Mouse (Mus musculus) heart, adult 2 months (tissue): ENCODE data around the gene Cntn5.

ENCODE experiments used
- CTCF ChIP-seq: fragments of 200-600 bp; IDR thresholded peaks from 2 replicates; pipeline ENCODE4 v1.8.1; 2022; ENCODE audit warnings: antibody characterized with exemption, mild to moderate bottlenecking, moderate library complexity
- EP300 ChIP-seq: fragments of 200-500 bp; IDR thresholded peaks from 2 replicates; pipeline ENCODE4 v1.6.1; 2011; ENCODE audit warnings: low read depth, low read length, control low read depth; ENCODE audit not compliant: insufficient read depth
- POLR2A ChIP-seq: fragments of 200-500 bp; IDR thresholded peaks from 2 replicates; pipeline ENCODE4 v1.6.1; 2011; ENCODE audit warnings: mild to moderate bottlenecking, low read depth, low read length, control low read depth; ENCODE audit not compliant: insufficient read depth

DNA sequence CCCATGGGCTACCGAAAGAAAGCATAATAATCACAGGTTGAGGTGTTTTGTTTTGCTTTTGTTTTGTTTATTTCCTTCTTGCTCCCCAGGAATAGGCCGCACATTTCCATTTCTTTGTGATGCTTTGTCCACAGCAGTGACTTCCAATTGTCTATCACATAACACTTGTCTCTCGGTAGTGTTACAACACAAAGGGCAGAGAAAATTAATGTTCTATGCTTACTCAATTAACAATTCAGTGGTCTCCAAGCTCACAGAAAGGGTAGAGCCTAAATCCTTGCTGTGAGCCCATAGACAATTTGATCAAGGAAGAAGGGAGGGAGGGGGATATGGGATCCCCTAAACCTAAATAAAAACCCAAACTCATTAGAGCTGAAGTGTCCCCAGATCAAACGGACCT is 671.2 kb downstream of the Cntn5 start:
- TF ChIP-seq CTCF, result no peak
- no peak for TF ChIP-seq EP300
- no peak for TF ChIP-seq POLR2A
